Mouse (Mus musculus) inflammation-experienced regulatory T-cells, adult 6 months (primary cell): ENCODE data around the gene Spata20. TPM values are rescaled to one million over a fixed set of nuclear protein-coding genes. Genes with fewer than 3 reads are reported as not detected.

Source experiments
- ATAC-seq: one replicate; pipeline ENCODE4 v1.8.0; 2017
- polyA plus RNA-seq, 3 experiments: library from polyadenylated mRNA; unstranded; fragments of 100-300 nt; shearing (Covaris generic); gene quantifications; one replicate each; pipeline ENCODE4 v1.2.1; 2017

Spata20 gene
- not detected for polyA plus RNA-seq

DNA sequence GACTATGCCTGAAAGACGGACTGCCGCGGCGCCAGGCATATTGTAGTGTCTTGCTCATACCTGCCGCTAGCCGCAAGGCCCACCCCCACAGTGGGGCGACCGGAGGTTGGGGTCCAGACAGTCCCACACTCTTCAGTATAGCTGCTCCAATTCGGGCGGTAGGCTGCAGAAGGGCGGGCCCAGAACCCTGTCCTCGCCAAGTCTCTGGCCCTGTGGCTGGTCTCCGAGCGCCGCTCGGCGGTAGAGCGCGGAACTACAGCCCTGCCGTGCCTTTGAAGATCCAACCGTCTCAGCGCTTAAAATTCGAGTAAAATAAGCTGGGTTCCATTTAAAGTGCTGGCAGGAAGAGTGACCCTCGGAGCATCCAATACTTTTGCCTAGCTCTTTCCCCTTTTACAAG lies at the start of gene Spata20:
Gene Spata20, minus strand, starts transcription at position 179 of the 400 bp plus-strand sequence.
- peak; percentile 54 for ATAC-seq

- ATAC-seq: no peak
These were observed 47.2 kb upstream of the Spata20 start for GRCm38 (mm10) chr11:94533171-94533570.

GRCm38 (mm10) chr11:94528879-94529278 lies 42.9 kb upstream of the Spata20 start:
- ATAC-seq: no peak

- no peak for ATAC-seq
These were observed 40.3 kb upstream of the Spata20 start for GRCm38 (mm10) chr11:94526171-94526879.

DNA sequence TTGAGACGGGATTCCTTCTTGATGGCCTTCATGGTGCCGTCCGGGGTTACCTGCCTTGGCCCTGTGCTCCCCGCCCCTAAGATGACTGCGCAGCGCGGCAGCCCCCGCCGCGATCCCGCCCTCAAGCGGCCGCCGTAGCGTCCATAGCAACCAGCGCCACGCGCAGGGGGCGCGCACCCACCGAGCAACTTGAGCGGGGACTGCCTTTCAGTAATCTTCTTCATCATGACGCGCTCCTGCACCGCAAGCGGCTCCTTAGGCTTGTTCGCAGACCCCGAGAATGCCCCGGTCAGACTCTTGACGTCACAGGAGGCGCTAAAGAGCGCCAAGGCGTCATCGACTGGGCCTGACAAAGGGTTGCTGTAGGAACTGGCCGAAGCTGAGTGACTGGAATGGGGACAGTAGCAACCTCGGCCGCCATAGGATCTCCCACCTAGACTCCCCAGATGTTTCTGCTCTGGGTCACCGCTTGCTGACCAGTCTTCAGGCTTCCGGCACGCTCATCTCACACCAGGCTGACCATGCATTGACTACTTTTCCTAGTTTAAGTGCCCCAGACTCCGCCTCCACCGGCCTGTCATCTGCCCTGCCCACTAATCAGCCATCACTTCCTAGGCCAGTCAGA lies 35.4 kb upstream of the Spata20 start, which contains the start of gene Mycbpap:
Gene Mycbpap, minus strand, starts transcription at position 524 of the 625 bp plus-strand sequence.
- no peak for ATAC-seq

- no peak for ATAC-seq
These were observed 27.5 kb upstream of the Spata20 start for GRCm38 (mm10) chr11:94513452-94513851.

DNA sequence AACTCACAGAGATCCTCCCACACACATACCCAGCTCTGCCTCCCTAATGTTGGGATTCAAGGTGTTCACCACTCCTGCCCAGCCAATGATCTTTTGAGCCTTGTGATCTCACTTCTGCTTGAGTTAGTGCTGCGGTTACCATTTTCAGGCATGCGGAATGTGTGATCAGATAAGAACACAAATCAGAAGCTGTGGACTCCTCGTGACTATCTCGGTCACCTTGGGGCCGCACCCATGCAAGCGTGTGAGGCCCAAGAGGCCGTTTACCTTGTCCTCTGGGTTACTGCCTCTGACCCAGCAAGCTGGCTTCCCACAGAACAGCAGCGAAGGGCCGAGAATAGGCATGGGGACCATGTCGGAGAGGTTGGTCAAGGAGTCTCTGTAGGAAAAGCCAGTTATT lies 23.0 kb upstream of the Spata20 start:
- no peak for ATAC-seq

DNA sequence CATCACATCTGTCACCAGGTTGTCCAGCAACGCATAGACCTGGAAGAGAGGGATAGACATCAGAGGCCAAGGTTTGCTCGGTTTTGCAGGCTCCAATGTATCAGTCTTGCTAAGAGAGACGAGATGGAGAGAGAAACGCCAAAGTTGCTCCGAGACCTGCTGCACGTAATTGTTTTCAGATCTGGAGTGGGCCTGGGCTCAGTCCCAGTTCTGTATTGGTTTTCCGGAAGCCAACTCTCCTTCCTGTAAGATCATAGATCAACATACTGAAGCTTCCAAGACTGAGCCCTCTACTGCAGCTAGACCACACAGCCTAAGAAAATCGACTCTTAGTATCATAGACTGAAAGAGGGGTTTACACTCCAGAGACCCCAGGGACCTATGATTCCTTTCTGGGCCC lies 15.5 kb upstream of the Spata20 start:
- no peak for ATAC-seq

DNA sequence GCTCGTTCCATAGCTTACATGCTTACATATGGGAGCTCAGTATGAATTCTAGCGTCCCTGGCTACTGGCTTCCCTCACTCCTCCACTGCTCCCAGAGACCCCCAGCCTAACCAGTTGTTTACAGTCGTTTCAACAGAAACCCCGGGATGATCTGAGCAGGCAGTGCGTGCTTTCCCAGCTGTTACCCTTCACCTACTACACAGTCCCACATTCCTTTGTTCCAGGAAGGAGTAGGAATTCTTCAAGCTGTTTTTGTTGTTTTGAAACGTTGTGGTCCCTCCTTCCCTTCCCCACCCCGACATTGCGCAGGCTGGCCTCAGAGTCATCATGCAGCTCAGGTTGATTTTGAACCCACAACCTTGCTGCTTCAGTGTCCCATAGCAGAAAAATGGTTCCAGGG lies 14.4 kb upstream of the Spata20 start:
- no peak for ATAC-seq

DNA sequence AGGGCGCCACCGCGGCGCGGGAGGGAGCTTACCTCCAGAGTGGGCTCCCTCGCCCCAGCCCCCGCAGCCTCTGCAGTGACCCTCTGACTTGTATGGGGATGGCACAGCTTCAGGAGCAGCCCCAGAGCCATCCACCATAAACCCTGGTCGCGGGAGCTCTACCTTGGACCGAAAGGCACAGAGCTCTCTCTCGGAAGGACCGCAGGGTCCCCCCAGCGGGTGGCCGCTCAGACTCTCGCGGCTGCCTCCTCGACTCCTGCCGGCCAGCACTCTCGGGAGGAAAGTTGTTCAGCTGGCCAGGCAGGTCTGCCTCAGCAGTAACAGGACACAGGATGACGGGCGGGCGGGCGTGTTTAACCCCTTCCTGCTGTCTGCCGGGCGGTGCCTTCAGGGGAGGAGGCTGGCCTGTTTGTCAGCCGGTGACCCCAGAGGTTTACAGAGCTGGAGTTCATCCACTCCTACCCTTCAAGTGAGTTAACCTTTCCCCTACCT lies 13.7 kb upstream of the Spata20 start, which contains the start of gene Epn3:
Gene Epn3, minus strand, starts transcription at position 314 of the 492 bp plus-strand sequence.
- no peak for ATAC-seq

GRCm38 (mm10) chr11:94499035-94499434 lies 13.1 kb upstream of the Spata20 start:
- ATAC-seq: no peak

- ATAC-seq: no peak
These were observed 12.4 kb upstream of the Spata20 start for GRCm38 (mm10) chr11:94498093-94498996.

- no peak for ATAC-seq
These were observed 9.4 kb upstream of the Spata20 start for GRCm38 (mm10) chr11:94495415-94495814.

DNA sequence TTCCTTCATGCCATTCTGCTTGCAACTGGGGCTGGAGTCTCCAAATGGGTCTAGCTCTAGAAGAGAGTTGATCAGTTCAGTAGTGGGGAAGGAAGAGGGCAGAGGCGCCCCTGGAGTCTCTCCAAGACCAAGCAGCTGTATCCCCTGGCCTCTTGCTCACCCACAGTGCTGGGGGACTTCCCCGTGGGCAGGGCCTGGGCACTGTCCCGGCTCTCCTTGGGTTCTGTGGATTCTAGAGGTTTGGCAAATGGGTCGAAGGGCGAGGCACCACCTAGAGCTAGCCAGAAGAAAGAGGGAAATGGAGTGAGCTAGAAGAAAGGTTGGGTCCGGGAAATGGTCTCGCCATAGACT lies 5.7 kb upstream of the Spata20 start:
- ATAC-seq: no peak

GRCm38 (mm10) chr11:94491035-94491748 lies 5.2 kb upstream of the Spata20 start:
- no peak for ATAC-seq

- no peak for ATAC-seq
These were observed 3.8 kb upstream of the Spata20 start for GRCm38 (mm10) chr11:94489745-94490144.

DNA sequence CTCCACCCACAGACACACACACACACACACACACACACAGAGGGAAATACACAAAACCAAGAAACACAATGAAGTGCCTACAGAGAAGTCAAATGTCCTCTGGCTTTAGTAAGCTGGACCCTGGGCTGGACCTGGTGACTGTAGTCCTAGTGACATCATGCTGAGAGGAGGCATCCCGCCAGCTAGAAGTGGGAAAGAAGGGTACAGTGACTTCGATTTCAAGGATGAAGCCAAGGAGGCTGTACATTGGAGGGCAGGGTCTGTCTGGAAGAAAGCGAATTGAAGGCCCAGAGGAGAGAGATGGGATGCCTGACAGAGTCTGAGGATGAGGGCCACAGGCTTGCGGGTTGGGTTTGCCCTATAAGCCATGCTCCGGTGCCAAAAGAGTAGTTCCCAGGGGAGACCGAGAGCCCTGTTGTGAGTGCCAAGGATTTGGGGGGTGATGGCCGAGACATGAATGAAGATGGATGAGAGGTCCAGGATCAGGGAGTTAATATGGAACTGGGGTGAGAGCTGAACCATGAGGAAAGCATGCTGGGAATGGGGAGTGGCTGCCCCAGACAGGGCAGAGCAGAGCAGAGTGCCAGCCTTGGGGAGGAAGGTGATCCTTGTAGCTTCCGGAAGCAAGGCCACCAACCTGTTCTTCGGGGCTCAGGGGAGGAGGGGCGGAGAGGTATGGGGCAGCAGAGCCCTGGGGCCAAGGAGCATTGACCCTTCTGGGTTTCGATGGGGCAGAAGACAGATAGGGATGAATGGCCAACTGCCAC lies 3.0 kb upstream of the Spata20 start:
- ATAC-seq: no peak

GRCm38 (mm10) chr11:94485223-94485622 lies 756 bp downstream of the Spata20 start:
- no peak for ATAC-seq

GRCm38 (mm10) chr11:94484636-94485035 lies 1.3 kb downstream of the Spata20 start:
- no peak for ATAC-seq

DNA sequence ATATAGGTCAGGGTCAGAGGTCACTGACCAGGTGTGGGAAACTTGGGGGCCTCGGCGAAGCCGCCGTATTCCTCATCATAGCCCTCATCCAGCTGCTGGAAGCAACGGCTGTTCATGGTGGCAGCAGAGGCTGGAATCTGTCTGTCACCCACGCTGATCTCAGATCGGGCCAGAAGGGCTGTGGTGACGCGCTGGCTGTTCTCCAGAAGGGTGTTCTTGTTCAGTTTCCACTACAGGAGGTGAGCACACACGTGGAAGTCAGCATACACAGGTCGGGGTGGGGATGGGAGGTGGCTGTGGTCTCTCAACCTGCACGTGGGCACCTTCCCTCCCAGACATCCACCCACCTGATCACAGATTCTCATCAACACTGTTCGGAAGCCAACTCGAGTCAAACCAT lies 2.1 kb downstream of the Spata20 start:
- ATAC-seq: no peak

GRCm38 (mm10) chr11:94483436-94483835 lies 2.5 kb downstream of the Spata20 start:
- ATAC-seq: no peak

- no peak for ATAC-seq
These were observed 3.2 kb downstream of the Spata20 start for GRCm38 (mm10) chr11:94482738-94483137.
